Mouse (Mus musculus) brain, embryonic 14.5 days (tissue): Measurements from ENCODE around the gene Adcy2. TPM values are rescaled to one million over a fixed set of nuclear protein-coding genes. Genes with fewer than 3 reads are reported as not detected.

ENCODE experiments used
- DNase-seq: peaks from one replicate; pipeline ENCODE4 v3.0.0-alpha.2; 2011; ENCODE audit warnings: low read depth
- CTCF ChIP-seq: fragments of 200-500 bp; IDR thresholded peaks from 2 replicates; pipeline ENCODE4 v1.5.1; 2012; ENCODE audit warnings: inconsistent platforms, mild to moderate bottlenecking, moderate library complexity, borderline replicate concordance; ENCODE audit not compliant: insufficient read depth, insufficient read length; ENCODE audit errors: extremely low read depth
- POLR2A ChIP-seq: fragments of 200-500 bp; IDR thresholded peaks from 2 replicates; pipeline ENCODE4 v1.6.1; 2012; ENCODE audit warnings: mild to moderate bottlenecking, inconsistent platforms, borderline replicate concordance; ENCODE audit not compliant: poor library complexity, insufficient read depth, insufficient read length, severe bottlenecking; ENCODE audit errors: extremely low read depth
- polyA plus RNA-seq: library from polyadenylated mRNA; depleted of rRNA; stranded (reverse); fragments of >200 nt; gene quantifications from 2 replicates; pipeline ENCODE4 v1.2.3, GENCODE M21; 2012

The Adcy2 gene
- polyA plus RNA-seq, 1 experiment = 16.0 TPM

GRCm38 (mm10) chr13:68707296-68707747 lies 292.0 kb downstream of the Adcy2 start:
- TF ChIP-seq CTCF (no peak), POLR2A (no peak)
- DNase-seq = peak; percentile 92

GRCm38 (mm10) chr13:68684919-68685318 lies 314.4 kb downstream of the Adcy2 start:
- no peak for DNase-seq
- TF ChIP-seq CTCF (no peak), POLR2A (no peak)

- TF ChIP-seq POLR2A = no peak
- TF ChIP-seq CTCF = no peak
- no peak for DNase-seq
Observed at GRCm38 (mm10) chr13:68680429-68680828, 318.9 kb downstream of the Adcy2 start.

- no peak for DNase-seq
- TF ChIP-seq POLR2A (no peak), CTCF (no peak)
Observed at GRCm38 (mm10) chr13:68642786-68643185, 356.6 kb downstream of the Adcy2 start.

GRCm38 (mm10) chr13:68627041-68627440 lies 372.3 kb downstream of the Adcy2 start:
- no peak for DNase-seq
- TF ChIP-seq POLR2A = no peak

GRCm38 (mm10) chr13:68622792-68623191 lies 376.5 kb downstream of the Adcy2 start:
- DNase-seq = peak; percentile 63
- TF ChIP-seq POLR2A (no peak), CTCF (no peak)

- DNase-seq = peak; percentile 55
- TF ChIP-seq CTCF (no peak), POLR2A (no peak)
Observed at GRCm38 (mm10) chr13:68607652-68608405, 391.5 kb downstream of the Adcy2 start.

GRCm38 (mm10) chr13:68605689-68606126 lies 393.6 kb downstream of the Adcy2 start:
- no peak for TF ChIP-seq POLR2A
- DNase-seq = peak; percentile 85

GRCm38 (mm10) chr13:68603085-68603484 lies 396.3 kb downstream of the Adcy2 start:
- DNase-seq = no peak
- no peak for TF ChIP-seq POLR2A
- no peak for TF ChIP-seq CTCF

- TF ChIP-seq CTCF = peak; percentile 66; the same call in 1 of the 2 replicates
- TF ChIP-seq POLR2A = no peak
- peak; percentile 81 for DNase-seq
Observed at GRCm38 (mm10) chr13:68601184-68601583, 398.2 kb downstream of the Adcy2 start.

- no peak for TF ChIP-seq CTCF
- no peak for TF ChIP-seq POLR2A
- no peak for DNase-seq
Observed at GRCm38 (mm10) chr13:68598953-68599352, 400.4 kb downstream of the Adcy2 start.

- no peak for DNase-seq
- no peak for TF ChIP-seq CTCF
- no peak for TF ChIP-seq POLR2A
Observed at GRCm38 (mm10) chr13:68597667-68598066, 401.7 kb downstream of the Adcy2 start.

- TF ChIP-seq POLR2A (no peak), CTCF (no peak)
- peak; percentile 38 for DNase-seq
Observed at GRCm38 (mm10) chr13:68597199-68597598, 402.1 kb downstream of the Adcy2 start, which contains the start of gene 1700001L19Rik. TSS of gene 1700001L19Rik (plus strand) at chr13:68597421.
